Mouse (Mus musculus) gonadal fat pad, adult 2 months (tissue): ENCODE measurements at regions not wholly inside any gene's neighbourhood (a gene's known extent, or its start where the extent isn't known, plus 50 kb on each side); places are given as distances from the start of the nearest gene placed in this dataset.

Experiments
- DNase-seq: peaks from one replicate; pipeline ENCODE4 v3.0.0-alpha.2; 2012; ENCODE audit warnings: low read depth

- no peak for DNase-seq
Measured at GRCm38 (mm10) chr13:60237091-60237490, 59.9 kb upstream of the Gas1 start.

- DNase-seq: peak; percentile 56
Measured at GRCm38 (mm10) chr13:60242447-60243109, 65.4 kb upstream of the Gas1 start.

- DNase-seq: no peak
Measured at GRCm38 (mm10) chr13:60243110-60243481, 65.9 kb upstream of the Gas1 start.

GRCm38 (mm10) chr13:60255162-60255561, 78.0 kb upstream of the Gas1 start:
- DNase-seq: no peak

- DNase-seq: no peak
Measured at GRCm38 (mm10) chr13:60255715-60256114, 78.5 kb upstream of the Gas1 start.

- no peak for DNase-seq
Measured at GRCm38 (mm10) chr13:60256997-60257396, 79.8 kb upstream of the Gas1 start.

GRCm38 (mm10) chr13:60257878-60258277, 80.7 kb upstream of the Gas1 start:
- no peak for DNase-seq

- no peak for DNase-seq
Measured at GRCm38 (mm10) chr13:60262449-60263028, 85.4 kb upstream of the Gas1 start.

- DNase-seq: no peak
Measured at GRCm38 (mm10) chr13:60264504-60264903, 87.3 kb upstream of the Gas1 start.

GRCm38 (mm10) chr13:60267557-60267956, 90.4 kb upstream of the Gas1 start:
- peak; percentile 58 for DNase-seq

- no peak for DNase-seq
Measured at GRCm38 (mm10) chr13:60268256-60268655, 91.1 kb upstream of the Gas1 start.

- DNase-seq: no peak
Measured at GRCm38 (mm10) chr13:60269406-60269841, 92.3 kb upstream of the Gas1 start.

GRCm38 (mm10) chr13:60270526-60270925, 93.4 kb upstream of the Gas1 start:
- no peak for DNase-seq

- no peak for DNase-seq
Measured at GRCm38 (mm10) chr13:60273331-60273730, 96.2 kb upstream of the Gas1 start.

GRCm38 (mm10) chr13:60282543-60283251, 105.5 kb upstream of the Gas1 start:
- DNase-seq: no peak

- no peak for DNase-seq
Measured at GRCm38 (mm10) chr13:60286525-60287224, 109.5 kb upstream of the Gas1 start.

GRCm38 (mm10) chr13:60289650-60290049, 112.5 kb upstream of the Gas1 start:
- DNase-seq: no peak

GRCm38 (mm10) chr13:60290820-60291219, 113.7 kb upstream of the Gas1 start:
- DNase-seq: no peak

GRCm38 (mm10) chr13:60291344-60291743, 114.2 kb upstream of the Gas1 start:
- no peak for DNase-seq

- DNase-seq: no peak
Measured at GRCm38 (mm10) chr13:60296201-60296895, 119.2 kb upstream of the Gas1 start.

- DNase-seq: no peak
Measured at GRCm38 (mm10) chr13:60296896-60297275, 119.7 kb upstream of the Gas1 start.

GRCm38 (mm10) chr13:60298575-60298974, 121.4 kb upstream of the Gas1 start:
- DNase-seq: no peak
